Mouse (Mus musculus) lung, adult 2 months (tissue): ENCODE measurements around the gene Sun1.

Source experiments
- CTCF ChIP-seq: fragments of 200-500 bp; IDR thresholded peaks from 2 replicates; pipeline ENCODE4 v1.5.1; 2011; ENCODE audit warnings: mild to moderate bottlenecking, low read length, control low read depth; ENCODE audit not compliant: insufficient read depth
- POLR2A ChIP-seq: fragments of 200-500 bp; IDR thresholded peaks from 2 replicates; pipeline ENCODE4 v1.6.1; 2011; ENCODE audit warnings: low read depth, mild to moderate bottlenecking, control low read depth, low read length, borderline replicate concordance; ENCODE audit errors: extremely low read depth

DNA sequence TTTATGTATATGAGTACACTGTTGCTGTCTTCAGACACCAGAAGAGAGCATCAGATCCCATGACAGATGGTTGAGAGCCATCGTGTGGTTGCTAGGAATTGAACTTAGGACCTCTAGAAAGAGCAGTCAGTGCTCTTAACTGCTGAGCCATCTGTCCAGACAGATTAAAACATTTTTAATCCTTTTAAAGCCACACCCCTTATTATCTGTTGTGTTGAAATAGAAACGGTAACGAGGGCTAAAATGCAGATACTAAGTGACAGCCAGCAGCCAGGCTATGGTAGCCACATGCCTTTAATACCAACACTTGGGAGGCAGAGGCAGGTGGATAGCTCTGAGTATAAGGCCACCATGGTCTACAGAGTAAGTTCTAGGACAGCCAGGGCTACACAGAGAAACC lies 31.6 kb downstream of the Sun1 start:
- TF ChIP-seq POLR2A = no peak
- no peak for TF ChIP-seq CTCF
